Mouse (Mus musculus) cerebellum, postnatal 4 days (tissue): ENCODE measurements at regions not wholly inside any gene's neighbourhood (a gene's known extent, or its start where the extent isn't known, plus 50 kb on each side); places are given as distances from the start of the nearest gene placed in this dataset.

Experiments
- DNase-seq, 2 experiments: peaks; one replicate each; pipeline ENCODE4 v3.0.0; 2022; ENCODE audit warnings: low spot score in 2 of 2, mixed read lengths in 1 of 2

DNA sequence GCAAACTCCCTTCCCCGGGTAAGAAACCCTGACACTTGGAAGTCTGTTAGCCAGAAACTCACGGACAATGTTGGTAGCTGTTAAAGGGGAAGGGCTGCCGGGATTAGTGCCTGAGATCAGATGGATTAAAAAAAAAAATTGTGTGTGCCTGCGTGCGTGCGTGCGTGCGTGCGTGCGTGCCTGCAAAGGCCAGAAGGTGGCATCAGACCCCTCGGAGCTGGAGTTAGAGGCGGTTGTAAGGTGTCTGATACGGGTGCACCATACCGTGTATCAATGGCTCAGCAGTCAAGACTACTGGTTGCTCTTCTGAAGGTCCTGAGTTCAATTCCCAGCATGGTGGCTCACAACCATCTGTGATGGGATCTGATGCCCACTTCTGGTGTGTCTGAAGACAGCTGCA lies 59.0 kb upstream of the Ccdc167 start:
- no peak for DNase-seq

DNA sequence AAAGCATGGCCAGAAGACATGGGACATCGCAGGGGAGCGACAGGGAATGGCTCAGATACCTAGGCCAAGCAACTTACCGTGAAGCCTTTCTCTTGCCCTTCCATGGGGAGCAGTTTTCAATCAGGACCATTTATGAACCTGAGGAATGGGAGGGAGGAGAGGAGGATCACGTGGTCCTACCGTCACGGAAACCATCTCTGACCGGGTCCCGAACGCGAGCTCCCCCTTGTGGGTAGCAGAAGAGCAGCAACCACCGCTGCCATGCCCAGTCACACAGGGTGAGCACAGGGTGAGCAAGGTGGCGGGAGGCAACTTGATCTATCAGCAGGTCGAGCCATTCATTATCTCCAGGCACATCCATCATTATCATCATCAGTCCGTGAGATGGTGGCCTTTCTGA lies 56.5 kb upstream of the Ccdc167 start:
- peak in 1 of 2 experiments; percentile 64 for DNase-seq

DNA sequence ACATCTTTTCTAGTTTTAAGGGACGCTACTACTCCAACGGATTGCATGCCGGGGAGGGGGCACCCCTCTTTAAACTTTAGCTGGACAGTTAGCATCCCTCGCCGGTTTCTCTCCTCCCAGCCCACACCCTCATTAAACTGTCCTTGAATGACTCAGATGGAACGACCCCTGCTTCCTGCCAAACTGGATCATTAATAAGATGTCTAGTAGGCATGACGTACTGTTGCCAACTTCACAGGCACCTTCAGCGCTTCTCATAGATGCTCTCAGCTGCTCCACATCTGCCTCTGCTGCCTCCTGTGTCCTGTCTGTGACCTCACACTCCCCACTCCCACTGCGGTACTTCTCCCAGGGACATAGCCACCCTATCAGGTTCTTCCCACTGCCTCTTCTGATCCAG lies 54.1 kb upstream of the Ccdc167 start:
- DNase-seq, result no peak

DNA sequence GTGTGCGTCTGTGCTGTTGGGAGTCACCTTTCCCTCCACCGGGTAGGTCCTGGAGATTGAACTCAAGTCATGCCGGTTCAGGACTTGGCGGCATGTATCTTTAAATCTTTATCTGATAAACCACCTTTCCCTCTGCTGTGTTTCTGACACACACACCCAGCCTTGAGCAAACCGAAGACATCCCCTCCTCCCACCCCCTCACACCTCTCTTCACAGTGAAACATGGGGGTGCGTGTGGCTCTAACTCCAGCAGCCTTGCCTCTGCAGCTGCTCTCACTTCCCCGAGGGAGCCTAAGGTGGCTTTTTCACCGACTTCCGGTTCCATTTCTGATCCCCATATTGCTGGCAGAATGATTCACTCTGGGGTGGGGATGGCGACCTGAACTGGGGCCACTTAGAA lies 52.8 kb upstream of the Ccdc167 start:
- DNase-seq, result no peak

DNA sequence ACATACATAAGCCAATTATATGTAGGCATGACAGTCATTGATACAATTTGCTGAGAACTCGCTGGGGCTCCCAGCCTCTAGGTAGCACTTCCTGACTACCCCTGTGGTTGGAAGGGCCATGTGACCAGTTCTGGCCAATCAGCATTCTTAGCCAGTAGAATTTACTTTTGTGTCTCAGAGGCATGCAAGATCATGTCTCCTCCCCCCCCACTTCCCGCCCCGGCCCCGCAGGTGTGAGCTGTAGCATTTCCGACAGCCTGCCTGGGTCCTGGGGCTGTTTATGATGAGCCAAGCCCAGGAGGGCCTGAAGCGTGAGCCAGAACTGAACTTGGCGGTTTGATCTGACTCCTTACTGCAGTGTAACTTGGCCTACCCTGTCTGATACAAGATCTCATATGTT lies 52.3 kb upstream of the Ccdc167 start:
- DNase-seq, result no peak

DNA sequence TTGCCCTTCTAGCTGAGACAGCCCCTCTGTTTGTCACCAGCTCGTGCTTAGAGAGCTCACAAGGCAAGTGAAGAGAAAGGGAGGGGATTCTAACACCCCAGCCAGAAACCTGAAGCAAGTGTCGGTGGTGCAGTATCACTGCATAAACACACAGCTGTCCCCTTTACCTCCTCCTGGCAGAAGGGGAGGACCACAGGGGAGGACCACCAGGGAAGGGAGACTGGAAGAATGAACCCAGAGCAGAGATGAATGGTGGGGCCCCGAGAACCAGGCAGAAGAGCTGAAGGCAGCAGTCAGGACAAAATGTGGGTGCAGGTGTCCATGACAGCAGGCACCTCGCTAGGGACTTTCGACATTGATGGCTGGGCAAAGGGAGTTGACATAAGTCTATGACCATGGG lies 51.8 kb upstream of the Ccdc167 start:
- DNase-seq, result no peak
